Mouse (Mus musculus) mammary gland, adult 2 months (tissue): ENCODE results near the gene Rhox11. TPM values are rescaled to one million over a fixed set of nuclear protein-coding genes. Genes with fewer than 3 reads are reported as not detected.

Experiments
- polyA plus RNA-seq: library from polyadenylated mRNA; depleted of rRNA; stranded (reverse); fragments of >200 nt; gene quantifications from 2 replicates; pipeline ENCODE4 v1.2.3, GENCODE M21; 2012; ENCODE audit warnings: low replicate concordance; rRNA removed

The Rhox11 gene
- not detected in 2 replicates for polyA plus RNA-seq

GRCm38 (mm10) chrX:38085041-38085440 is at the start of gene Rhox11:
Rhox11 (minus strand) TSS chrX:38085141.

GRCm38 (mm10) chrX:38120982-38121381 is 36.0 kb upstream of the Rhox11 start, which contains the start of gene Rhox13:
Rhox13 (plus strand) TSS chrX:38121219.

GRCm38 (mm10) chrX:38110807-38111206 is 25.9 kb upstream of the Rhox11 start, which contains the start of gene Rhox12:
Rhox12 (minus strand) TSS chrX:38110907.

GRCm38 (mm10) chrX:38066175-38066574 is 18.8 kb downstream of the Rhox11 start, which contains the start of gene Rhox10:
Rhox10 (plus strand) TSS chrX:38066475.

DNA sequence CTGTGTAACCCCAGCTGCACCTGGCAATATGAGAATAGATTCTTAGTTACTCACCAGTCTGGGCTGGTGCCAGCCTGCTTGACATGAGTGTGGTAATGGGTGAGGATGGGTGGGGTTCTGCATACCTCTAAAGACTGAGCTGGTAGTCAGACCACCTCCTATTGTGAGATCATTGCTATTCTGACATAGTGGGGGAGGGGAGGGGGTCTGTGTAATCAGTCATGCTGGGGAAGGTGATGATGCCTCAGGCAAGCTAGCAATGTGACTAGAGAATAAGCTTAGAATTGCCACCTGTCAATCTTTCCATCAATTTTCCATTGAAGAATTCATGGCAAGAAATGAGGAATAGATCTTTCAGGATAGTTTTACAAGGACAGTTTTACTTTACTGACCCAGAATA is 41.9 kb downstream of the Rhox11 start, which contains the start of gene Btg1-ps2:
Btg1-ps2 (minus strand) TSS at position 101 of the 400 bp plus-strand sequence.

Other genes with a start within 250 kb of the Rhox11 start
- not detected in 2 replicates for gene Rhox8, start 206.2 kb downstream of the Rhox11 start, polyA plus RNA-seq
- not detected in 2 replicates for gene Rhox7b, start 187.9 kb downstream of the Rhox11 start, polyA plus RNA-seq
- gene Rhox9, start 183.4 kb downstream of the Rhox11 start, polyA plus RNA-seq: not detected in 2 replicates
- not detected in 2 replicates for gene Btg1-ps1, start 66.3 kb downstream of the Rhox11 start, polyA plus RNA-seq
- gene Btg1-ps2, start 42.0 kb downstream of the Rhox11 start, polyA plus RNA-seq: not detected in 2 replicates
- gene Rhox10, start 18.7 kb downstream of the Rhox11 start, polyA plus RNA-seq: not detected in 2 replicates
- not detected in 2 replicates for gene Rhox12, start 25.8 kb upstream of the Rhox11 start, polyA plus RNA-seq
- gene Rhox13, start 36.1 kb upstream of the Rhox11 start, polyA plus RNA-seq: not detected in 2 replicates
- gene Zbtb33, start 104.7 kb upstream of the Rhox11 start, polyA plus RNA-seq: 3.1 and 5.7 TPM in 2 replicates
- 0.92 and 1.3 TPM in 2 replicates for gene Tmem255a, start 167.3 kb upstream of the Rhox11 start, polyA plus RNA-seq
- 0.37 TPM in 1 of 2 replicates, not detected in the other for gene Atp1b4, start 231.0 kb upstream of the Rhox11 start, polyA plus RNA-seq